ENCODE assay signal across 9 mouse cellular contexts in the genomic region with DNA sequence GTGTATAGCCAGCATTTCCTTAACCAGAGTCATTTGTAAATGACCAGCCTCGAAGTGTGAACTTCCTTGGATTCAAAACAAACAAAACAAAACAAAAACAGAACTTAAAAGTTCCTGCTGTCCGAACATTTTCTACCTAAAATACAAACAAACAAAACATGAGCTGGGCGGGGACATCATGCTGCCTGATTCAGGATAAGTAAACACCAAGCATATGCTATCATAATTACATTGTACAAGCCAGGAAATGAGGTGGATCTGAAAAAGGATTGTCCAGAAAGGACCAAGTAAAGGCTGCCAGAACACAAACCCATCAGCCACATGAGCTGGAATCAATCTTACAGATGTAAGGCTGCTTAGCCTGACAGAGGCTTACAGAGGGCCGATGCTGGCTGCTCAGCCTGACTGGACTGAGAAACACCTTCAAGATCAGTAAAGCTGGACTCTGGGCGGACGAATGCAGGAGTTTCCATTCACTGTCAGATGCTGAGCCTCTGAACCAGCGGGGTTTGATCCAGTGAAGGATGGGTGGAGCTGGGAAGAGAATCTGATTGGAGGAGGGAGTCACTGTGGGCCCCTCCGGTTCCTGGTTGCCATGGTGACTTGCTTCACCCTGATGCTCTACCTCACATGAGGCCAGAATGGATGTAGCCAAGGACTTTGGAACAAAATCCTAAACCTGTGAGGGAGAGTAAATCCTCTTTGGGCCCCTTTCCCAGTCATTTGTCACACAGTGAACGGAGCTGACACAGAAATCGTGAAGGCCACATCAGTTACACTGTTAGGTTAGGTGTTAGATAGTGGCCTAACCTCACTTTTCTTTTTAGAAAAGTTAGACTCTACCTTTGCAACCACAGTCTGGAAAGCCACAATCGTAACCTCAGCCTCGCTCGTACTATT. TPM values are rescaled to one million over a fixed set of nuclear protein-coding genes. Genes with fewer than 3 reads are reported as not detected.
A peak's percentile ranks its signal among the peaks of the same experiment; 100 is the strongest.
DNase-seq lines count a peak whose midpoint lies in the region.
"Had no signal": no experiment of that assay in that cellular context is flagged by ENCODE, and none has a peak within 500 bp of the region (broad histone marks: within the 10 kb centered on the region; RNA-seq: fewer than 3 reads in every experiment).

No protein-coding gene starts in this region.

- 0 out of 2 replicates have a peak, but pooled peaks cover 3% of the 10 kb centered on the region for H3K9me3 ChIP-seq in midbrain, embryonic 10.5 days (replicated peaks)

- no peak overlapping the region for H3K4me3 ChIP-seq in midbrain, embryonic 10.5 days

- H3K27me3 ChIP-seq in midbrain, embryonic 10.5 days (ENCODE audit: low read depth, poor library complexity, severe bottlenecking) = no peaks in the 10 kb centered on the region

- peak overlapping the region; percentile 63; the same call in 1 of the 2 replicates for H3K27ac ChIP-seq in midbrain, embryonic 10.5 days (replicated peaks)

- no peaks in the 10 kb centered on the region for H3K36me3 ChIP-seq in midbrain, embryonic 10.5 days

- WGBS in midbrain, embryonic 10.5 days = 59% methylated on average over 13 of the region's 13 CpGs

- peaks cover 21% of the 10 kb centered on the region for H3K4me1 ChIP-seq in midbrain, embryonic 10.5 days

- DNase-seq in layer of hippocampus, postnatal 10 days (ENCODE audit: low spot score in 2 of 2) = peak; percentile 36 to 55
- no peak for DNase-seq in layer of hippocampus, adult 18-20 months (ENCODE audit: low spot score in 2 of 2)
- DNase-seq in cerebellum, adult 11-12 months = peak; percentile 56
- peak; percentile 34 to 47 for DNase-seq in cerebellum, postnatal 36 days
- DNase-seq in midbrain, embryonic 10.5 days (ENCODE audit: low spot score) = peak; percentile 32
- no peak for DNase-seq in right cerebral cortex, adult 2 months (ENCODE audit: low spot score in 2 of 2)
- DNase-seq in left cerebral cortex, adult 11 months (ENCODE audit: low spot score) = no peak
- no peak for DNase-seq in testis, postnatal 10 days (ENCODE audit: low spot score)
- DNase-seq: retina, postnatal 1 day had no signal

RNA-seq across cellular contexts. Expression of gene Spry1, which starts 34.5 kb away (rescaled TPM):
- 10 to 100 TPM; 17.1 to 18.2 TPM for total RNA-seq in layer of hippocampus, postnatal 10 days (2021)
- total RNA-seq in layer of hippocampus, adult 18-20 months (2021) = 10 to 100 TPM in 1 of 2 experiments, 1 to 10 TPM in 1; 9.7 to 10.8 TPM
- 18.2 and 19.6 TPM in 2 replicates for polyA plus RNA-seq in midbrain, embryonic 10.5 days (2016; fragmentation: Nextera tagmentation; extraction: Ambion mirVana)

Comparison
In these comparisons a context has a peak if more than half of its experiments do, and no peak if none do; other contexts are left out.
1. DNase-seq: peak in layer of hippocampus, postnatal 10 days (2 of 2), cerebellum, adult 11-12 months (single experiment), cerebellum, postnatal 36 days (2 of 2) and midbrain, embryonic 10.5 days (single experiment); none in layer of hippocampus, adult 18-20 months (0 of 2), right cerebral cortex, adult 2 months (0 of 2), left cerebral cortex, adult 11 months (single experiment) and testis, postnatal 10 days (single experiment).